Mouse (Mus musculus) neural tube, embryonic 15.5 days (tissue): ENCODE results near the gene Aldh3a1. TPM values are rescaled to one million over a fixed set of nuclear protein-coding genes. Genes with fewer than 3 reads are reported as not detected.
A peak's percentile ranks its signal among the peaks of the same experiment; 100 is the strongest.
"Not testable (repeated sequence)": the region's sequence is repeated elsewhere in the genome, so short reads cannot be mapped to it uniquely, and the experiment has no call there.

ENCODE experiments used
- ATAC-seq: fragments of 200-750 bp; cut with Nextera tagmentation; 2 replicates; pipeline ENCODE4 v1.8.0; 2017; ENCODE audit warnings: mild to moderate bottlenecking, moderate TSS enrichment, moderate library complexity; ENCODE audit not compliant: low FRiP score
- H3K27ac ChIP-seq: fragments of 300-500 bp; sonication (generic); replicated peaks from 2 replicates; pipeline ENCODE4 v1.5.1; 2015; ENCODE audit warnings: mild to moderate bottlenecking, inconsistent platforms
- H3K27me3 ChIP-seq: fragments of 300-500 bp; sonication (generic); replicated peaks from 2 replicates; pipeline ENCODE4 v1.6.1; 2015; ENCODE audit warnings: inconsistent platforms
- H3K36me3 ChIP-seq: fragments of 300-500 bp; sonication (generic); 2 replicates; pipeline ENCODE4 v1.6.1; 2015; ENCODE audit warnings: inconsistent platforms
- H3K4me1 ChIP-seq: fragments of 300-500 bp; sonication (generic); 2 replicates; pipeline ENCODE4 v1.6.1; 2015; ENCODE audit warnings: inconsistent platforms
- H3K4me2 ChIP-seq: fragments of 300-500 bp; sonication (generic); 2 replicates; pipeline ENCODE4 v1.6.1; 2015; ENCODE audit warnings: inconsistent platforms, mild to moderate bottlenecking, moderate library complexity
- H3K4me3 ChIP-seq: fragments of 300-500 bp; sonication (generic); replicated peaks from 2 replicates; pipeline ENCODE4 v1.5.1; 2015; ENCODE audit warnings: mild to moderate bottlenecking, inconsistent platforms
- H3K9ac ChIP-seq: fragments of 300-500 bp; sonication (generic); replicated peaks from 2 replicates; pipeline ENCODE4 v1.6.1; 2015; ENCODE audit warnings: mild to moderate bottlenecking, inconsistent platforms
- H3K9me3 ChIP-seq: fragments of 300-500 bp; sonication (generic); replicated peaks from 2 replicates; pipeline ENCODE4 v1.6.1; 2016; ENCODE audit warnings: inconsistent platforms
- WGBS: fragments of 180-500 bp; shearing (Covaris S2); methylation state at CpG from one replicate; pipeline ENCODE4 v1.1.7; 2015; ENCODE audit warnings: mixed read lengths; 5-methylcytosine and 5-hydroxymethylcytosine counted together
- polyA plus RNA-seq: library from polyadenylated mRNA; unstranded; fragments of >200 nt; fragmentation: Nextera tagmentation; extraction: Ambion mirVana; gene quantifications from 2 replicates; pipeline ENCODE4 v1.2.1, GENCODE M21; 2015

Gene Aldh3a1
- polyA plus RNA-seq, 1 experiment from 2014 or later, result 0.46 TPM

DNA sequence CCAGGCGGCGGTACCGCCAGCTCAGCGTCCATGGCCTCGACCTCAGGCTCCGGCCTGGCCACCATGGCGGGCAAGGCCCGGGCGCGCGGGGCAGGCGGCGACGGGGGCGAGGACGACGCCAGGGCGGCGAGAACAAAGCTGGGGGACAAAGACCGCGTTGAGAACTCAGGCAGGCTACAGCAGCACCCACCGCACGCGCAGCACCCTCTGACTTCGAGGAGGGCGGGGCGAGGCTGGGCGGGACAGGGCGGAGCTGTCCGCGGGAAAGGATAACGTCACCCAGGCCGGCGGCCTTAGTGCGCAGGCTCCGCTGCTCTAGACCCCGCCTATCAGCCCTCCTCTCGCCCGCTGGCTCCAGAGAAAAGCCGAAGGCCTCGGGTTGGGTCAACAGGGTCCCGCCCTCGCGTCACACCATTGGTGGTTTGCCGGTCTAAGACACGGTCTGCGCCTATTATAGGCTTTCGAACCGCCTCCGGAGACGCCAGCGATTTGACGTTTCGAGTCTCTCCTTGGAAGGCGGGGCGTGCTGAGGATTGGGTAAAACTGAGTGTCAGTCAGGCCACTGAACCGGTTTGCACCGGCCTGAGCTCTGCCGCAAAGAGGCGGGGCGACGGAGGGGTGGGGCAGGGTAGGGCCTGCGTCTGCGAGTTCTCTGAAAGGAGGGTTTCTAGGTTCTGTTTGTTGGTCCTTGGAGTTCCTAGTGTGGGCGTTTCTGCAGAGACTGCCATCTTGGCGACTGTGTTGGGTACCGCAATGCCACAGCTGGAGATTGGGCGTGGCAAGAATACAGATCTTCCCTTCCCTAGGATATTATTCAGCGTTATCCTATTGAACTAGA, 32.3 kb upstream of the Aldh3a1 start, which contains the start of gene Usp22:
Usp22 (minus strand) TSS at position 235 of the 838 bp plus-strand sequence.
- under 1% methylated on average over 69 of the region's 69 CpGs for WGBS
- Histone ChIP-seq H3K4me1 (peaks cover 41% of the 10 kb centered on the region), H3K27me3 (no peaks in the 10 kb centered on the region), H3K4me2 (peak within 1 kb of the TSS; percentile 69), H3K4me3 (peak within 1 kb of the TSS; percentile 79), H3K27ac (peak within 1 kb of the TSS; percentile 97), H3K36me3 (no peaks in the 10 kb centered on the region), H3K9ac (peak within 1 kb of the TSS; percentile 99), H3K9me3 (no peaks in the 10 kb centered on the region)
- ATAC-seq, result peak; percentile 96

DNA sequence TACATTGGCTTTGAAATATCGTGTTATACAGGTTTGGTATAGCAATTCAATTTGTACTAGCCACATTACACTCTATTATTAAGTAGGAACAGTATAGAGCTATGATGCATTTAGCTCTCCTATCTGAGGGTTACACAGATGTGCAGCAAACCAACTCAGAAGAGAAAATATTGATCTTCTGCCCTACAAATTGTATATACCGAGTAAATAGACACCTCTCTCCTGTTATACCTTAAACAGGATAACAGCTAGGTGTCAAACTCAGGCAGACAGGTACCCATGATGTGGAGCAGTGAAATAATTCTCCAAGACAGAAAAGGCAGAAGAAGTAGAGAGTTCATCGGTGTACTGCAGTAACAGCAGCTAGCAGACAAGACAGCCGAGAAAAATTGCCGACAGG, 31.6 kb upstream of the Aldh3a1 start:
- Histone ChIP-seq H3K27ac (peak overlapping the region; percentile 88), H3K9me3 (no peaks in the 10 kb centered on the region), H3K4me3 (no peak overlapping the region), H3K9ac (no peak overlapping the region), H3K27me3 (no peaks in the 10 kb centered on the region), H3K4me2 (peak overlapping the region; percentile 50), H3K36me3 (no peaks in the 10 kb centered on the region), H3K4me1 (peaks cover 40% of the 10 kb centered on the region)
- no peak for ATAC-seq
- WGBS, result 62% methylated on average over 5 of the region's 5 CpGs

DNA sequence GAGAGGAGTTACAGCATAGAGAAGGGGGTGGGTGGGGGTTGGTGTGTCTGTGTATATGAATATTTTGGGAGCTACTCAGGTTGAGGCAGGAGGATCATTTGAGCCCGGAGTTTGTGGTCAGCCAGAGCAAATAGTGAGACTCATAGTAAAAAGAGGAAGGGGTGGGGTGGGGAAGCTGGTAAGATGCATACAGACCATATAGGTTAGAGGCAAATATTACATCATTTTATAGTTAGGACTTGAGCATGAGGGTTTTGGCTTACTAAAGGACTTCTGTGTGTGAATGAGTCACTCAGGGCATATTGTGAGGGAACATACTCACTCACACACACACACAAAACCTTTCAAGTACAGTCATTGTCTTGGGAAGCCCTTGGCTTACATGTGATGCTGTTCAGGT, 31.0 kb upstream of the Aldh3a1 start:
- Histone ChIP-seq H3K4me1 (peaks cover 35% of the 10 kb centered on the region), H3K27ac (peak overlapping the region; percentile 88), H3K36me3 (no peaks in the 10 kb centered on the region), H3K27me3 (no peaks in the 10 kb centered on the region), H3K4me3 (no peak overlapping the region), H3K9ac (no peak overlapping the region), H3K4me2 (0 out of 2 replicates have a peak overlapping the region, but pooled peaks have one; percentile 50), H3K9me3 (no peaks in the 10 kb centered on the region)
- WGBS, result 94% methylated on average over 1 of the region's 1 CpGs
- no peak for ATAC-seq

GRCm38 (mm10) chr11:61180361-61180760, 27.0 kb upstream of the Aldh3a1 start:
- no peaks in the 10 kb centered on the region for H3K27me3 ChIP-seq
- no peak overlapping the region for H3K4me2 ChIP-seq
- H3K27ac ChIP-seq, result peak overlapping the region; percentile 65
- peaks cover 13% of the 10 kb centered on the region for H3K4me1 ChIP-seq
- H3K4me3 ChIP-seq, result no peak overlapping the region
- WGBS, result 58% methylated on average over 3 of the region's 3 CpGs
- H3K9ac ChIP-seq, result no peak overlapping the region
- H3K9me3 ChIP-seq, result no peaks in the 10 kb centered on the region
- no peak for ATAC-seq
- H3K36me3 ChIP-seq, result no peaks in the 10 kb centered on the region

DNA sequence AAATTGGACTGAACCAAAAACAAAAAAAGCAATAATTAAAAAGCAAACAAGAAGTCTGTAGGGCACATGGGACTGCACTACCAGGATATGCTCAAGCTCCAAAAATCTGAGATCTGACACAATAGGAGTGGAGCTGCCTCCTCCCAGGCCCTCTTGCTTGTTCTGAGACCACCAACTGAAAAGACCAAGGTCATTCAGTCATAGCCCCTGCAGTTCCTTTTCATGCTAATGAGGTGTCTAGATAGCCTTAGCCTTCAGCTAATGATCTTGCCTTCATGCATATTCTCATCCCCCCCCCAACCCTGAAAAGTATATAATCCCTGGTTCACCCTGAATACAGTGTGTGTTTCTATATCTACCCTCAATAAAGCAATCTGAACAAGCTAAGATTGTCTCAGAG, 25.7 kb upstream of the Aldh3a1 start:
- no peak overlapping the region for H3K9ac ChIP-seq
- 0 out of 2 replicates have a peak, but pooled peaks cover 6% of the 10 kb centered on the region for H3K4me1 ChIP-seq
- H3K27me3 ChIP-seq, result no peaks in the 10 kb centered on the region
- H3K4me3 ChIP-seq, result no peak overlapping the region
- H3K9me3 ChIP-seq, result no peaks in the 10 kb centered on the region
- no peaks in the 10 kb centered on the region for H3K36me3 ChIP-seq
- H3K4me2 ChIP-seq, result no peak overlapping the region
- ATAC-seq, result no peak
- no peak overlapping the region for H3K27ac ChIP-seq

DNA sequence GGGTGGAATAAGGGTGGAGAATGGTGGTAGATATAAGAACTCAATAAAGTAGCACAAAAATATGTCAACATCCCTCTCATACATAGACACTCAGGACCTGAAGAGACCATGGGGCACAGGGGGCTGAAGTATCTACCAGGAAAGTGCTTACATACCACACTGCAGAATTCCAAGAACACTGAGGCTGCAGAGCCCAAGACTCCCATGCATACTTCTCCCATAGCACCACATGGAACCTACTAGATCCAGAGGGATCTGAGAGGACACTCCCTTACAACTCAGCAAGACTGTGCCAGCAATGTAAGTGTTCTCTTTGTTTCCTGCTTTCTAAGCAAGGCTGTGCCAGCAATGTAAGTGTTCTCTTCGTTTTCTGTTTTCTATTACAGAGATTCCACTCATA, 23.5 kb upstream of the Aldh3a1 start:
- no peaks in the 10 kb centered on the region for H3K27me3 ChIP-seq
- H3K4me1 ChIP-seq, result 0 out of 2 replicates have a peak, but pooled peaks cover 6% of the 10 kb centered on the region
- no peak overlapping the region for H3K4me3 ChIP-seq
- no peak overlapping the region for H3K9ac ChIP-seq
- no peak for ATAC-seq
- H3K4me2 ChIP-seq, result no peak overlapping the region
- 82% methylated on average over 1 of the region's 1 CpGs for WGBS
- H3K9me3 ChIP-seq, result no peaks in the 10 kb centered on the region
- no peaks in the 10 kb centered on the region for H3K36me3 ChIP-seq
- H3K27ac ChIP-seq, result no peak overlapping the region

DNA sequence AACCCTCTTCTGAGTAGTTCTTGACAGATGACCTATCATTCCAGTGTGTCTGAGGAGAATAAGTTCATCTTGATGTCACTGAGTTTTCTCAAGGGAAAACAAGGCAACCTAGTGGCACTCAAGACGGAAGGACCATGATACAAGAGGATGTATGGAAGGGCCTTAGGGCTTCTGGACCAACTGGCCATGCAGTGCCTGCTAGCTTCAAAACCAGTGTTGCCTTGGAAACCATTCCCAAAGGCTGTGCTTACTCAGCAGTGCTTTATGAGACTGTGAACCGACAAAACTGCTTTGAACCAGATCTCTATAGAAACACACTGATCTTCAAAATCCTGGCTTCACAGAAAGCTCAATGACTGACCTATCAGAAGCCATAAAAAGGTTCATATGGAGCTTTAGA, 16.6 kb upstream of the Aldh3a1 start:
- Histone ChIP-seq H3K36me3 (no peaks in the 10 kb centered on the region), H3K27me3 (peaks cover 5% of the 10 kb centered on the region; the same call in 1 of the 2 replicates), H3K9ac (no peak overlapping the region), H3K4me3 (no peak overlapping the region), H3K4me2 (no peak overlapping the region), H3K4me1 (0 out of 2 replicates have a peak, but pooled peaks cover 6% of the 10 kb centered on the region), H3K9me3 (no peaks in the 10 kb centered on the region), H3K27ac (no peak overlapping the region)
- WGBS, result 34% methylated on average over 2 of the region's 2 CpGs
- no peak; the same call in 1 of the 2 replicates for ATAC-seq

DNA sequence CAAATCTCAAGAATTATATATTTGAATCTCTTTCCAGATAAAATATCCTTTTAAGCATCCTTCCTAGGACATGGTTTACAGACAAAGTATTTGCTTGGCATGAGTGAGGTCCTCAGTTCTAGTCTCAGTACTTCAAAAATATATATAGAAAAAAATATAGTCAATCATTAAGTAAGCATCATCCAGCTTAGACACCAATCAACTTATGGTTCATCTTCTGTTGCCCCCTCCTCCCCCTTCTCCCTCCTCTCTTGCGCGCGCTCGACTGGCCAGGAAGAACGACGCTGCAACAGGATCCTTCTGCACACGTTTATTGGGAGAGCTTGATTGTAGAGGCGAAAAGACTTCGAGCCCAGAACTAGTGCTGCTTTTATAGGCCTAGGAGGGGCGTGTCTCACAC, 15.2 kb upstream of the Aldh3a1 start:
- H3K27me3 ChIP-seq, H3K4me1 ChIP-seq, H3K9me3 ChIP-seq, H3K4me3 ChIP-seq, ATAC-seq, H3K36me3 ChIP-seq, H3K27ac ChIP-seq, H3K9ac ChIP-seq, H3K4me2 ChIP-seq: not testable (repeated sequence)
- WGBS, result 96% methylated on average over 6 of the region's 10 CpGs

DNA sequence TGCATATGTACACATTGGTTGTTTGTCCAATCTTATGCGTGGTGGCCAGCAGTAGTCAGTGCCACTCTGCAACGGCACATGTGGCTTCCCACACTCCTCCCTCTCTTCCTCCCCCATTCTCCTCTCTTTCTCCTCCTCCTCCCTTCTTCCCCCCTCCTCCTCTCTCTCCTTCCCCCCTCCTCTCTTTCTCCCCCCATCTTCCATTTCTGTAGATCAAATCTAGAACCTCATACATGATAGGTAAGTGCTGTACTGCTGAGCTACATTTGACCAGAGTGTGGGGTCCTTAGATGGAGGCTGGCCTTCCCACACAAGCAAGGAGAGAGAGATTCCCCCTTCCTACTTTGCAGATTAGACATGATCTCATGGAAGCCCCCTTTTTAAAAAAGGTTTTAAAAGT, 14.6 kb upstream of the Aldh3a1 start:
- 96% methylated on average over 2 of the region's 2 CpGs for WGBS
- Histone ChIP-seq H3K4me3 (no peak overlapping the region), H3K4me1 (0 out of 2 replicates have a peak, but pooled peaks cover 6% of the 10 kb centered on the region), H3K27me3 (peaks cover 5% of the 10 kb centered on the region; the same call in 1 of the 2 replicates), H3K9me3 (no peaks in the 10 kb centered on the region), H3K4me2 (no peak overlapping the region), H3K9ac (no peak overlapping the region), H3K27ac (no peak overlapping the region), H3K36me3 (no peaks in the 10 kb centered on the region)
- ATAC-seq, result no peak

DNA sequence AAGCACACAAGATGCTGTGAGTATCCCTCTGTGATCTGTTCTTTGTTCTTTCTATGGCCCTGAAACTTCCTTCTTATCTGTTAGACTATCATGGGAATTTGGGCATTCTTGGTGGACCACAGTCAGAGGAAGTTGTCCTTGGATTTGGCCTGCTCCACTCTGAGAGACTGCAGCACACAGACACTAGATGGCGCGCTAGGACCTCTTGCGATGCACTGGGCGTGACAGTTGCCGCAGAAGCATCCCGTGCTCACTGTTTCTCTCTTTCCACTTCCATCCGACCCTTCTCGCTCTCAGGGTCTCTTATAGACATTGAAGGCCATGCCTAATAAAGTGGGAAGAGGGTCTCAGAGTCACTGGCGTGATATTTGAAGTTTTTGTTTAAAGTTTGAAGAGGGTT, 13.9 kb upstream of the Aldh3a1 start:
- Histone ChIP-seq H3K27me3 (peaks cover 5% of the 10 kb centered on the region; the same call in 1 of the 2 replicates), H3K36me3 (no peaks in the 10 kb centered on the region), H3K9me3 (no peaks in the 10 kb centered on the region), H3K27ac (no peak overlapping the region), H3K4me2 (no peak overlapping the region), H3K4me3 (no peak overlapping the region), H3K4me1 (0 out of 2 replicates have a peak, but pooled peaks cover 6% of the 10 kb centered on the region), H3K9ac (no peak overlapping the region)
- ATAC-seq, result no peak
- 11% methylated on average over 9 of the region's 9 CpGs for WGBS

GRCm38 (mm10) chr11:61196616-61197353, 10.6 kb upstream of the Aldh3a1 start:
- Histone ChIP-seq H3K27ac (no peak overlapping the region), H3K9ac (no peak overlapping the region), H3K27me3 (peaks cover 5% of the 10 kb centered on the region; the same call in 1 of the 2 replicates), H3K4me3 (no peak overlapping the region), H3K36me3 (no peaks in the 10 kb centered on the region), H3K9me3 (no peaks in the 10 kb centered on the region), H3K4me2 (no peak overlapping the region), H3K4me1 (no peaks in the 10 kb centered on the region)
- WGBS, result 84% methylated on average over 14 of the region's 14 CpGs
- ATAC-seq, result no peak

- no peaks in the 10 kb centered on the region for H3K9me3 ChIP-seq
- no peak overlapping the region for H3K9ac ChIP-seq
- H3K36me3 ChIP-seq, result no peaks in the 10 kb centered on the region
- no peak overlapping the region for H3K4me2 ChIP-seq
- H3K4me1 ChIP-seq, result no peaks in the 10 kb centered on the region
- ATAC-seq, result no peak
- H3K27ac ChIP-seq, result no peak overlapping the region
- H3K27me3 ChIP-seq, result peaks cover 5% of the 10 kb centered on the region; the same call in 1 of the 2 replicates
- H3K4me3 ChIP-seq, result no peak overlapping the region
Observed at GRCm38 (mm10) chr11:61197935-61198334, 9.4 kb upstream of the Aldh3a1 start.
